8 mouse cellular contexts compared by ENCODE assay signal in genomic region chr2:26138252-26139033, GRCm38 (mm10). TPM values are rescaled to one million over a fixed set of nuclear protein-coding genes. Genes with fewer than 3 reads are reported as not detected.
DNase-seq lines count a peak whose midpoint lies in the region; ATAC-seq and TF ChIP-seq lines count a peak whose summit lies in the region.

No protein-coding gene starts in this region.

- WGBS in heart, embryonic 11.5 days (ENCODE audit: insufficient replicate concordance), result 54% methylated on average over 31 of the region's 31 CpGs
- 60% methylated on average over 31 of the region's 31 CpGs for WGBS in bone marrow, adult 2 months
- 84% methylated on average over 31 of the region's 31 CpGs for WGBS in hindbrain, embryonic 16.5 days
- WGBS in macrophage (ENCODE audit: missing documents), result 73% methylated on average over 31 of the region's 31 CpGs

- intact Hi-C loops in heart, postnatal 25 days (cut with DNase I), result loop anchor here (2.0 kb wide), 1 partner anchor 16 kb away; the partner anchor contains the start of gene Nacc2

- no peak; the same call in 1 of the 2 replicates for ATAC-seq in heart, embryonic 11.5 days (replicated peaks; ENCODE audit: insufficient number of reproducible peaks, low FRiP score, low TSS enrichment)
- no peak for ATAC-seq in hindbrain, embryonic 16.5 days

- H3K36me3 ChIP-seq in heart, embryonic 11.5 days (ENCODE audit: control insufficient read depth, insufficient read depth, low read length), result no peaks in the 10 kb centered on the region
- peaks cover 3% of the 10 kb centered on the region; the same call in 1 of the 2 replicates for H3K36me3 ChIP-seq in hindbrain, embryonic 16.5 days (ENCODE audit: control insufficient read depth, insufficient read depth, low read length)
- H3K36me3 ChIP-seq in macrophage (ENCODE audit: inconsistent target), result peaks cover 18% of the 10 kb centered on the region; the same call in 1 of the 2 replicates

- peak overlapping the region; percentile 95 for H3K4me2 ChIP-seq in heart, embryonic 11.5 days
- peak overlapping the region; percentile 87; the same call in 1 of the 2 replicates for H3K4me2 ChIP-seq in hindbrain, embryonic 16.5 days (ENCODE audit: low read length)

- H3K4me1 ChIP-seq in heart, embryonic 11.5 days (ENCODE audit: control insufficient read depth, insufficient read depth, low read length), result peaks cover 24% of the 10 kb centered on the region
- peaks cover 3% of the 10 kb centered on the region; the same call in 1 of the 2 replicates for H3K4me1 ChIP-seq in bone marrow, adult 2 months (ENCODE audit: control insufficient read depth, insufficient read depth, low read length)
- H3K4me1 ChIP-seq in hindbrain, embryonic 16.5 days (ENCODE audit: control insufficient read depth, insufficient read depth, low read depth, low read length), result peaks cover 13% of the 10 kb centered on the region

- peak; percentile 46; the same call in 1 of the 2 replicates for TF ChIP-seq POLR2A in bone marrow, adult 2 months (IDR thresholded peaks at IDR 0.05; ENCODE audit: borderline replicate concordance, control insufficient read depth, low read depth, low read length)

- H3K27ac ChIP-seq in heart, embryonic 11.5 days (ENCODE audit: low read depth, low read length), result peak overlapping the region; percentile 23; the same call in 1 of the 2 replicates
- H3K27ac ChIP-seq in bone marrow, adult 2 months (ENCODE audit: control insufficient read depth, insufficient read depth, low read depth, low read length, poor library complexity), result peak overlapping the region; percentile 87; the same call in 1 of the 2 replicates
- no peak overlapping the region for H3K27ac ChIP-seq in hindbrain, embryonic 16.5 days (ENCODE audit: low read depth, low read length)
- peak overlapping the region; percentile 74 for H3K27ac ChIP-seq in macrophage
- H3K27ac ChIP-seq in layer of hippocampus, adult 2 months, result no peak overlapping the region; the same call in 1 of the 2 replicates

- no peak for TF ChIP-seq CTCF in bone marrow, adult 2 months (IDR thresholded peaks at IDR 0.05; ENCODE audit: control insufficient read depth, insufficient read depth, low read length)
- no peak for TF ChIP-seq CTCF in layer of hippocampus, adult 2 months (conservative IDR thresholded peaks at IDR 0.05)

- peak overlapping the region; percentile 96 for H3K9ac ChIP-seq in heart, embryonic 11.5 days (ENCODE audit: low read depth, low read length)
- H3K9ac ChIP-seq in hindbrain, embryonic 16.5 days (ENCODE audit: low read depth, low read length), result no peak overlapping the region

- H3K4me3 ChIP-seq in heart, embryonic 11.5 days (ENCODE audit: low read depth, low read length), result peak overlapping the region; percentile 89
- peak overlapping the region; percentile 99 for H3K4me3 ChIP-seq in bone marrow, adult 2 months (replicated peaks; ENCODE audit: control insufficient read depth, low read depth, low read length)
- H3K4me3 ChIP-seq in hindbrain, embryonic 16.5 days (ENCODE audit: low read length), result no peak overlapping the region
- H3K4me3 ChIP-seq in macrophage (ENCODE audit: inconsistent target), result peak overlapping the region; percentile 58
- H3K4me3 ChIP-seq in layer of hippocampus, adult 2 months, result no peak overlapping the region

- H3K27me3 ChIP-seq in heart, embryonic 11.5 days (ENCODE audit: control insufficient read depth, insufficient read depth, low read length), result no peaks in the 10 kb centered on the region
- H3K27me3 ChIP-seq in hindbrain, embryonic 16.5 days (replicated peaks; ENCODE audit: control insufficient read depth, insufficient read depth, low read length), result no peaks in the 10 kb centered on the region

- no peak for DNase-seq in heart, postnatal 25 days (ENCODE audit: low spot score)
- DNase-seq in urinary bladder, adult 2 months (ENCODE audit: low spot score), result no peak
- no peak for DNase-seq in layer of hippocampus, adult 11-12 months (ENCODE audit: low spot score)
- no peak for DNase-seq in layer of hippocampus, adult 2 months (ENCODE audit: low spot score in 2 of 2)

- peaks cover 20% of the 10 kb centered on the region; the same call in 1 of the 2 replicates for H3K79me2 ChIP-seq in macrophage (ENCODE audit: inconsistent target)

- 0 out of 2 replicates have a peak, but pooled peaks cover 2% of the 10 kb centered on the region for H3K9me3 ChIP-seq in heart, embryonic 11.5 days (replicated peaks; ENCODE audit: control insufficient read depth, low read length)
- no peaks in the 10 kb centered on the region for H3K9me3 ChIP-seq in hindbrain, embryonic 16.5 days (ENCODE audit: control insufficient read depth, low read length)

RNA-seq across cellular contexts. Expression of gene Nacc2, which starts 15.4 kb away (rescaled TPM):
- polyA plus RNA-seq in heart, embryonic 11.5 days (2014; fragmentation: Nextera tagmentation; extraction: Ambion mirVana), result 3.4 and 7.1 TPM in 2 replicates
- 10 to 100 TPM; 25.5 to 28.9 TPM for total RNA-seq in heart, postnatal 25 days (2021)
- polyA plus RNA-seq in bone marrow, adult 2 months (2011; ENCODE audit: insufficient read depth, insufficient read length, low replicate concordance, missing spikeins), result 4.0 and 5.8 TPM in 2 replicates
- 24.5 and 25.8 TPM in 2 replicates for polyA plus RNA-seq in hindbrain, embryonic 16.5 days (2015; fragmentation: Nextera tagmentation; extraction: Ambion mirVana)
- total RNA-seq in macrophage (2018; cell fraction: chromatin; rRNA removed), result 10 to 100 TPM; 11.7 to 44.7 (median 31.1) TPM
- 10 to 100 TPM; 19.5 to 37.0 (median 29.6) TPM for total RNA-seq in macrophage (2018; cell fraction: cytosol; rRNA removed)
- total RNA-seq in macrophage (2018; cell fraction: nucleus; rRNA removed), result 10 to 100 TPM; 14.9 to 46.1 (median 27.3) TPM
- 16.9 to 21.8 TPM (median 19.0 TPM) in 3 replicates for polyA plus RNA-seq in macrophage (2018)
- polyA plus RNA-seq in urinary bladder, adult 2 months (2012; rRNA removed), result 43.2 and 60.5 TPM in 2 replicates
- total RNA-seq in layer of hippocampus, adult 2 months (2021), result 10 to 100 TPM; 59.8 to 61.4 TPM

Comparison
In these comparisons a context has a peak if more than half of its experiments do, and no peak if none do; other contexts are left out.
1. H3K27ac ChIP-seq: peak in heart, embryonic 11.5 days (single experiment), bone marrow, adult 2 months (single experiment) and macrophage (single experiment); none in hindbrain, embryonic 16.5 days (single experiment) and layer of hippocampus, adult 2 months (single experiment).
2. H3K4me3 ChIP-seq: peak in heart, embryonic 11.5 days (single experiment), bone marrow, adult 2 months (single experiment) and macrophage (single experiment); none in hindbrain, embryonic 16.5 days (single experiment) and layer of hippocampus, adult 2 months (single experiment).